Mouse (Mus musculus) lung, postnatal 0 days (tissue): ENCODE data around the gene Asic3.

ENCODE experiments used
- CTCF ChIP-seq: IDR thresholded peaks from 2 replicates; pipeline ENCODE4 v1.5.1; 2016; ENCODE audit warnings: antibody characterized with exemption, mild to moderate bottlenecking
- EP300 ChIP-seq: IDR thresholded peaks from 2 replicates; pipeline ENCODE4 v1.6.1; 2016; ENCODE audit warnings: antibody characterized with exemption, mild to moderate bottlenecking, control low read depth

- peak; percentile 83 for TF ChIP-seq CTCF
- no peak for TF ChIP-seq EP300
These were observed 18.9 kb upstream of the Asic3 start for GRCm38 (mm10) chr5:24394165-24394894.
